Mouse (Mus musculus): ENCODE data around the gene Olfr1392. TPM values are rescaled to one million over a fixed set of nuclear protein-coding genes. Genes with fewer than 3 reads are reported as not detected.
"Not testable (repeated sequence)": the region's sequence is repeated elsewhere in the genome, so short reads cannot be mapped to it uniquely, and the experiment has no call there.

The Olfr1392 gene
- polyA plus RNA-seq, 1 experiment from 2014 or later = 0.08 TPM

GRCm38 (mm10) chr11:49304441-49304840 lies 19.4 kb downstream of the Olfr1392 start, which contains the start of gene Olfr10:
Gene Olfr10 (plus strand): TSS chr11:49304741.
- H3K27me3 ChIP-seq (replicated peaks; ENCODE audit: control insufficient read depth, insufficient read depth, low read length) = no peaks in the 10 kb centered on the region
- H3K27ac ChIP-seq (ENCODE audit: low read depth, low read length) = no peak within 1 kb of the TSS
- no peak within 1 kb of the TSS for H3K4me2 ChIP-seq (replicated peaks; ENCODE audit: low read depth)
- no peak within 1 kb of the TSS for H3K4me3 ChIP-seq (ENCODE audit: low read depth, low read length)
- H3K9me3 ChIP-seq (ENCODE audit: control insufficient read depth) = no peaks in the 10 kb centered on the region
- H3K9ac ChIP-seq (ENCODE audit: low read depth, low read length) = no peak within 1 kb of the TSS
- no peak for ATAC-seq
- H3K36me3 ChIP-seq (ENCODE audit: control insufficient read depth, insufficient read depth) = no peaks in the 10 kb centered on the region
- no peak for TF ChIP-seq CTCF (IDR thresholded peaks at IDR 0.05; ENCODE audit: low read depth)
- H3K4me1 ChIP-seq (replicated peaks; ENCODE audit: control insufficient read depth, insufficient read depth, low read length) = no peaks in the 10 kb centered on the region

GRCm38 (mm10) chr11:49308547-49308946 lies 23.5 kb downstream of the Olfr1392 start:
- not testable (repeated sequence) for H3K4me1 ChIP-seq (replicated peaks; ENCODE audit: control insufficient read depth, insufficient read depth, low read length); ATAC-seq; H3K9ac ChIP-seq (ENCODE audit: low read depth, low read length); H3K36me3 ChIP-seq (ENCODE audit: control insufficient read depth, insufficient read depth); H3K4me2 ChIP-seq (replicated peaks; ENCODE audit: low read depth); H3K27me3 ChIP-seq (replicated peaks; ENCODE audit: control insufficient read depth, insufficient read depth, low read length); H3K4me3 ChIP-seq (ENCODE audit: low read depth, low read length); H3K9me3 ChIP-seq (ENCODE audit: control insufficient read depth); H3K27ac ChIP-seq (ENCODE audit: low read depth, low read length)
- 57% methylated on average over 5 of the region's 5 CpGs for WGBS

GRCm38 (mm10) chr11:49322442-49322841 lies 37.4 kb downstream of the Olfr1392 start, which contains the start of gene Olfr1391:
Gene Olfr1391 (plus strand): TSS chr11:49322742.
- Histone ChIP-seq H3K27ac (ENCODE audit: low read depth, low read length) (no peak within 1 kb of the TSS), H3K4me1 (replicated peaks; ENCODE audit: control insufficient read depth, insufficient read depth, low read length) (no peaks in the 10 kb centered on the region), H3K9ac (ENCODE audit: low read depth, low read length) (no peak within 1 kb of the TSS), H3K9me3 (ENCODE audit: control insufficient read depth) (no peaks in the 10 kb centered on the region), H3K36me3 (ENCODE audit: control insufficient read depth, insufficient read depth) (no peaks in the 10 kb centered on the region), H3K4me2 (replicated peaks; ENCODE audit: low read depth) (no peak within 1 kb of the TSS), H3K4me3 (ENCODE audit: low read depth, low read length) (no peak within 1 kb of the TSS), H3K27me3 (replicated peaks; ENCODE audit: control insufficient read depth, insufficient read depth, low read length) (no peaks in the 10 kb centered on the region)
- 69% methylated on average over 2 of the region's 2 CpGs for WGBS
- TF ChIP-seq CTCF (IDR thresholded peaks at IDR 0.05; ENCODE audit: low read depth) = no peak
- no peak for ATAC-seq

- Histone ChIP-seq H3K4me2 (replicated peaks; ENCODE audit: low read depth) (no peak overlapping the region), H3K4me1 (replicated peaks; ENCODE audit: control insufficient read depth, insufficient read depth, low read length) (no peaks in the 10 kb centered on the region), H3K27ac (ENCODE audit: low read depth, low read length) (no peak overlapping the region), H3K27me3 (replicated peaks; ENCODE audit: control insufficient read depth, insufficient read depth, low read length) (no peaks in the 10 kb centered on the region), H3K9me3 (ENCODE audit: control insufficient read depth) (no peaks in the 10 kb centered on the region), H3K4me3 (ENCODE audit: low read depth, low read length) (no peak overlapping the region), H3K36me3 (ENCODE audit: control insufficient read depth, insufficient read depth) (no peaks in the 10 kb centered on the region), H3K9ac (ENCODE audit: low read depth, low read length) (no peak overlapping the region)
- no peak for TF ChIP-seq CTCF (IDR thresholded peaks at IDR 0.05; ENCODE audit: low read depth)
- WGBS = 83% methylated on average over 3 of the region's 3 CpGs
- ATAC-seq = no peak
These were observed 41.6 kb downstream of the Olfr1392 start for GRCm38 (mm10) chr11:49326726-49327125.

GRCm38 (mm10) chr11:49329686-49330085 lies 44.6 kb downstream of the Olfr1392 start:
- Histone ChIP-seq H3K4me1 (replicated peaks; ENCODE audit: control insufficient read depth, insufficient read depth, low read length) (no peaks in the 10 kb centered on the region), H3K4me2 (replicated peaks; ENCODE audit: low read depth) (no peak overlapping the region), H3K27ac (ENCODE audit: low read depth, low read length) (no peak overlapping the region), H3K4me3 (ENCODE audit: low read depth, low read length) (no peak overlapping the region), H3K36me3 (ENCODE audit: control insufficient read depth, insufficient read depth) (no peaks in the 10 kb centered on the region), H3K9me3 (ENCODE audit: control insufficient read depth) (no peaks in the 10 kb centered on the region), H3K9ac (ENCODE audit: low read depth, low read length) (no peak overlapping the region), H3K27me3 (replicated peaks; ENCODE audit: control insufficient read depth, insufficient read depth, low read length) (no peaks in the 10 kb centered on the region)
- WGBS = 75% methylated on average over 1 of the region's 1 CpGs
- no peak for TF ChIP-seq CTCF (IDR thresholded peaks at IDR 0.05; ENCODE audit: low read depth)
- ATAC-seq = no peak

GRCm38 (mm10) chr11:49334888-49335287 lies 49.8 kb downstream of the Olfr1392 start, which contains the start of gene Olfr1390:
Gene Olfr1390 (plus strand): TSS chr11:49335188.
- WGBS = 75% methylated on average over 1 of the region's 1 CpGs
- no peak within 1 kb of the TSS for H3K9ac ChIP-seq (ENCODE audit: low read depth, low read length)
- no peaks in the 10 kb centered on the region for H3K4me1 ChIP-seq (replicated peaks; ENCODE audit: control insufficient read depth, insufficient read depth, low read length)
- no peak for TF ChIP-seq CTCF (IDR thresholded peaks at IDR 0.05; ENCODE audit: low read depth)
- no peak within 1 kb of the TSS for H3K4me3 ChIP-seq (ENCODE audit: low read depth, low read length)
- H3K27ac ChIP-seq (ENCODE audit: low read depth, low read length) = no peak within 1 kb of the TSS
- H3K4me2 ChIP-seq (replicated peaks; ENCODE audit: low read depth) = no peak within 1 kb of the TSS
- H3K27me3 ChIP-seq (replicated peaks; ENCODE audit: control insufficient read depth, insufficient read depth, low read length) = no peaks in the 10 kb centered on the region
- no peak for ATAC-seq
- no peaks in the 10 kb centered on the region for H3K36me3 ChIP-seq (ENCODE audit: control insufficient read depth, insufficient read depth)
- H3K9me3 ChIP-seq (ENCODE audit: control insufficient read depth) = no peaks in the 10 kb centered on the region

Data from intestine, postnatal 0 days (tissue).